Comparison of ENCODE assay signal across 13 mouse cellular contexts in genomic region chr13:71558477-71559215, GRCm38 (mm10).
DNase-seq lines count a peak whose midpoint lies in the region; ATAC-seq and TF ChIP-seq lines count a peak whose summit lies in the region.
"Had no signal": no experiment of that assay in that cellular context is flagged by ENCODE, and none has a peak within 500 bp of the region (broad histone marks: within the 10 kb centered on the region; RNA-seq: fewer than 3 reads in every experiment).

No protein-coding gene starts in this region.

- TF ChIP-seq CTCF in left cerebral cortex, adult 2 months (IDR thresholded peaks at IDR 0.05): no peak

- DNase-seq in left cerebral cortex, postnatal 4 days: peak; percentile 40
- DNase-seq in left cerebral cortex, adult 2 months (ENCODE audit: extremely low spot score in 1 of 2, low spot score in 2 of 2): no peak
- peak; percentile 62 for DNase-seq in limb, embryonic 10.5 days (ENCODE audit: low spot score)
- DNase-seq in retina, embryonic 14.5 days (ENCODE audit: low spot score): peak; percentile 82
- no peak for DNase-seq in adrenal gland, postnatal 25 days
- no peak for DNase-seq in heart, embryonic 10.5 days (ENCODE audit: low spot score)
- DNase-seq: cerebellum, adult 11-12 months; kidney, postnatal 4 days had no signal

- peak; percentile 95 for ATAC-seq in forebrain, embryonic 16.5 days
- ATAC-seq in kidney, embryonic 16.5 days (ENCODE audit: low FRiP score, low TSS enrichment): no peak
- ATAC-seq: intestine, embryonic 16.5 days had no signal

- WGBS in forebrain, embryonic 16.5 days: 10% methylated on average over 14 of the region's 14 CpGs
- WGBS in limb, embryonic 10.5 days: 61% methylated on average over 14 of the region's 14 CpGs
- 83% methylated on average over 14 of the region's 14 CpGs for WGBS in kidney, embryonic 16.5 days
- 86% methylated on average over 14 of the region's 14 CpGs for WGBS in heart, embryonic 10.5 days

- H3K4me1 ChIP-seq in forebrain, embryonic 16.5 days (replicated peaks; ENCODE audit: control insufficient read depth, insufficient read depth, low read length): peaks cover 9% of the 10 kb centered on the region
- peaks cover 21% of the 10 kb centered on the region for H3K4me1 ChIP-seq in limb, embryonic 10.5 days
- H3K4me1 ChIP-seq in kidney, embryonic 16.5 days (ENCODE audit: insufficient read depth, low read length): no peaks in the 10 kb centered on the region
- H3K4me1 ChIP-seq in heart, embryonic 10.5 days: no peaks in the 10 kb centered on the region
- H3K4me1 ChIP-seq: embryonic facial prominence, embryonic 13.5 days; heart, embryonic 12.5 days had no signal

- intact Hi-C loops in left cerebral cortex, postnatal 4 days (cut with DNase I): no loop called here
- intact Hi-C loops in left cerebral cortex, adult 2 months (cut with DNase I): no loop called here

- H3K36me3 ChIP-seq in forebrain, embryonic 16.5 days (ENCODE audit: control insufficient read depth, insufficient read depth): no peaks in the 10 kb centered on the region
- no peaks in the 10 kb centered on the region for H3K36me3 ChIP-seq in limb, embryonic 10.5 days
- H3K36me3 ChIP-seq in kidney, embryonic 16.5 days (ENCODE audit: insufficient read depth, low read length): no peaks in the 10 kb centered on the region
- H3K36me3 ChIP-seq in heart, embryonic 10.5 days: no peaks in the 10 kb centered on the region
- H3K36me3 ChIP-seq: embryonic facial prominence, embryonic 13.5 days; heart, embryonic 12.5 days had no signal

- H3K9ac ChIP-seq in forebrain, embryonic 16.5 days (replicated peaks; ENCODE audit: low read depth, low read length): no peak overlapping the region
- H3K9ac ChIP-seq in kidney, embryonic 16.5 days (replicated peaks; ENCODE audit: low read length): no peak overlapping the region
- H3K9ac ChIP-seq: embryonic facial prominence, embryonic 13.5 days; heart, embryonic 12.5 days had no signal

- peak overlapping the region; percentile 11; the same call in 1 of the 2 replicates for H3K4me2 ChIP-seq in forebrain, embryonic 16.5 days (ENCODE audit: low read length)
- no peak overlapping the region for H3K4me2 ChIP-seq in kidney, embryonic 16.5 days (replicated peaks; ENCODE audit: low read depth, low read length)
- H3K4me2 ChIP-seq: embryonic facial prominence, embryonic 13.5 days; heart, embryonic 12.5 days had no signal

- no peak overlapping the region for H3K4me3 ChIP-seq in left cerebral cortex, adult 2 months
- H3K4me3 ChIP-seq in forebrain, embryonic 16.5 days (replicated peaks; ENCODE audit: low read length): no peak overlapping the region
- no peak overlapping the region for H3K4me3 ChIP-seq in limb, embryonic 10.5 days
- H3K4me3 ChIP-seq in kidney, embryonic 16.5 days (ENCODE audit: low read length): no peak overlapping the region
- H3K4me3 ChIP-seq in heart, embryonic 10.5 days: no peak overlapping the region
- H3K4me3 ChIP-seq: embryonic facial prominence, embryonic 13.5 days; heart, embryonic 12.5 days had no signal

- H3K9me3 ChIP-seq in forebrain, embryonic 16.5 days (ENCODE audit: control insufficient read depth, low read length): no peaks in the 10 kb centered on the region
- H3K9me3 ChIP-seq in limb, embryonic 10.5 days (replicated peaks): no peaks in the 10 kb centered on the region
- H3K9me3 ChIP-seq in kidney, embryonic 16.5 days (ENCODE audit: low read length): no peaks in the 10 kb centered on the region
- H3K9me3 ChIP-seq in heart, embryonic 10.5 days: no peaks in the 10 kb centered on the region
- H3K9me3 ChIP-seq: embryonic facial prominence, embryonic 13.5 days; heart, embryonic 12.5 days had no signal

- H3K27me3 ChIP-seq in forebrain, embryonic 16.5 days (replicated peaks; ENCODE audit: control insufficient read depth, insufficient read depth, low read length): peaks cover 4% of the 10 kb centered on the region
- H3K27me3 ChIP-seq in limb, embryonic 10.5 days (ENCODE audit: low read depth, poor library complexity, severe bottlenecking): peaks cover 48% of the 10 kb centered on the region
- H3K27me3 ChIP-seq in kidney, embryonic 16.5 days (ENCODE audit: insufficient read depth, low read length): no peaks in the 10 kb centered on the region
- H3K27me3 ChIP-seq in heart, embryonic 10.5 days (ENCODE audit: insufficient read depth, poor library complexity, severe bottlenecking): no peaks in the 10 kb centered on the region
- H3K27me3 ChIP-seq: embryonic facial prominence, embryonic 13.5 days; heart, embryonic 12.5 days had no signal

- no peak overlapping the region for H3K27ac ChIP-seq in left cerebral cortex, adult 2 months
- no peak overlapping the region for H3K27ac ChIP-seq in forebrain, embryonic 16.5 days (ENCODE audit: low read length)
- no peak overlapping the region for H3K27ac ChIP-seq in limb, embryonic 10.5 days
- no peak overlapping the region for H3K27ac ChIP-seq in kidney, embryonic 16.5 days (ENCODE audit: low read length)
- no peak overlapping the region for H3K27ac ChIP-seq in heart, embryonic 10.5 days
- H3K27ac ChIP-seq: embryonic facial prominence, embryonic 13.5 days had no signal

Comparison
In these comparisons a context has a peak if more than half of its experiments do, and no peak if none do; other contexts are left out.
1. DNase-seq: peak in left cerebral cortex, postnatal 4 days (single experiment), limb, embryonic 10.5 days (single experiment) and retina, embryonic 14.5 days (single experiment); none in left cerebral cortex, adult 2 months (0 of 2), adrenal gland, postnatal 25 days (single experiment) and heart, embryonic 10.5 days (single experiment).